Mouse (Mus musculus) neural tube, embryonic 15.5 days (tissue): ENCODE data around the gene Rad51b. TPM values are rescaled to one million over a fixed set of nuclear protein-coding genes. Genes with fewer than 3 reads are reported as not detected.

ENCODE experiments used
- ATAC-seq: fragments of 200-750 bp; cut with Nextera tagmentation; 2 replicates; pipeline ENCODE4 v1.8.0; 2017; ENCODE audit warnings: mild to moderate bottlenecking, moderate TSS enrichment, moderate library complexity; ENCODE audit not compliant: low FRiP score
- H3K27ac ChIP-seq: fragments of 300-500 bp; sonication (generic); replicated peaks from 2 replicates; pipeline ENCODE4 v1.5.1; 2015; ENCODE audit warnings: mild to moderate bottlenecking, inconsistent platforms
- H3K27me3 ChIP-seq: fragments of 300-500 bp; sonication (generic); replicated peaks from 2 replicates; pipeline ENCODE4 v1.6.1; 2015; ENCODE audit warnings: inconsistent platforms
- H3K36me3 ChIP-seq: fragments of 300-500 bp; sonication (generic); 2 replicates; pipeline ENCODE4 v1.6.1; 2015; ENCODE audit warnings: inconsistent platforms
- H3K4me1 ChIP-seq: fragments of 300-500 bp; sonication (generic); 2 replicates; pipeline ENCODE4 v1.6.1; 2015; ENCODE audit warnings: inconsistent platforms
- H3K4me2 ChIP-seq: fragments of 300-500 bp; sonication (generic); 2 replicates; pipeline ENCODE4 v1.6.1; 2015; ENCODE audit warnings: inconsistent platforms, mild to moderate bottlenecking, moderate library complexity
- H3K4me3 ChIP-seq: fragments of 300-500 bp; sonication (generic); replicated peaks from 2 replicates; pipeline ENCODE4 v1.5.1; 2015; ENCODE audit warnings: mild to moderate bottlenecking, inconsistent platforms
- H3K9ac ChIP-seq: fragments of 300-500 bp; sonication (generic); replicated peaks from 2 replicates; pipeline ENCODE4 v1.6.1; 2015; ENCODE audit warnings: mild to moderate bottlenecking, inconsistent platforms
- H3K9me3 ChIP-seq: fragments of 300-500 bp; sonication (generic); replicated peaks from 2 replicates; pipeline ENCODE4 v1.6.1; 2016; ENCODE audit warnings: inconsistent platforms
- WGBS: fragments of 180-500 bp; shearing (Covaris S2); methylation state at CpG from one replicate; pipeline ENCODE4 v1.1.7; 2015; ENCODE audit warnings: mixed read lengths; 5-methylcytosine and 5-hydroxymethylcytosine counted together
- polyA plus RNA-seq: library from polyadenylated mRNA; unstranded; fragments of >200 nt; fragmentation: Nextera tagmentation; extraction: Ambion mirVana; gene quantifications from 2 replicates; pipeline ENCODE4 v1.2.1, GENCODE M21; 2015

Gene Rad51b
- polyA plus RNA-seq, 1 experiment from 2014 or later, result 1.4 TPM

DNA sequence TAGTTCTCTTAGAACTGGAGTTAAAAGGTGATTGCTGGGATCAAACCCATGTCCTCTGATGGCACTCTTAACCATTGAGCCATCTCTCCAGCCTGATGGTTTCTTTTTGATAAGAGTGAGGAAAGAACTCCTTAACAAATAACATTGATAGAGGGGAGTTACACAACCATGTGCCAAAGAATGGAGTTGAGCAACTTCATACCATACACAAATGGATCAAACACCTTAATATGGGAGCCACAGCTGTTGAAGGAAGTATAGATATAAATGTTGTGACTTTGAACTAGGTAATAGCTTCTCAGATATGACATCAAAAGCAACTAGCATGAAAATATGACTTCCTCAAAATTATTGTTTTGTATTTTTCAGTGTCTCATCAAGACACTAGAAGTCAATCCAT, 173.0 kb downstream of the Rad51b start:
- Histone ChIP-seq H3K27ac (no peak overlapping the region), H3K4me1 (no peaks in the 10 kb centered on the region), H3K4me2 (no peak overlapping the region), H3K9ac (no peak overlapping the region), H3K4me3 (no peak overlapping the region), H3K9me3 (no peaks in the 10 kb centered on the region), H3K36me3 (no peaks in the 10 kb centered on the region), H3K27me3 (no peaks in the 10 kb centered on the region)
- no peak for ATAC-seq

- WGBS, result 90% methylated on average over 2 of the region's 2 CpGs
- Histone ChIP-seq H3K4me3 (no peak overlapping the region), H3K36me3 (no peaks in the 10 kb centered on the region), H3K4me2 (no peak overlapping the region), H3K27me3 (no peaks in the 10 kb centered on the region), H3K27ac (no peak overlapping the region), H3K9ac (no peak overlapping the region), H3K4me1 (no peaks in the 10 kb centered on the region), H3K9me3 (no peaks in the 10 kb centered on the region)
- no peak for ATAC-seq
Measured at GRCm38 (mm10) chr12:79471868-79472267, 174.8 kb downstream of the Rad51b start.

- WGBS, result 79% methylated on average over 6 of the region's 6 CpGs
- Histone ChIP-seq H3K27me3 (no peaks in the 10 kb centered on the region), H3K36me3 (no peaks in the 10 kb centered on the region), H3K4me2 (no peak overlapping the region), H3K4me3 (no peak overlapping the region), H3K27ac (no peak overlapping the region), H3K9me3 (no peaks in the 10 kb centered on the region), H3K4me1 (0 out of 2 replicates have a peak, but pooled peaks cover 3% of the 10 kb centered on the region), H3K9ac (no peak overlapping the region)
- ATAC-seq, result no peak
Measured at GRCm38 (mm10) chr12:79476413-79477046, 179.4 kb downstream of the Rad51b start.

DNA sequence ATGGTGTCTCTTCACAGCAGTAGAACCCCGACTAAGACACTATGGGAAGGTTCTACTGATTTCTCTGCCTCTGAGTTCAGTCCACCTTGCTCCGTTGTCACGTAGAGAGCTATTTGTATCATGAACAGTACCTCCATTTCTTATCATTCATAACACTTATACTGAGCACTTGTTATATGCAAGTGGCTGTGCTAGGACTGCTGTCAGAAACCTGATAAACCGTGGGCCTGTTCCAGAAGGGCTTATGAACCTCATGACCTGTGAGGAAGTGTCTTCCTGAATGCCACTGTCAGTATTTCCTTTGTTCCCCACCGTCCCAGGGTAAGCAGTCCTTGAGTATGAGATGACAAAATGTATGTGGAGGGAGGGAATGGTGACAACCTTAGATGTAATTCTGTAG, 181.7 kb downstream of the Rad51b start:
- no peak for ATAC-seq
- 94% methylated on average over 5 of the region's 5 CpGs for WGBS
- Histone ChIP-seq H3K9ac (no peak overlapping the region), H3K4me2 (no peak overlapping the region), H3K27me3 (no peaks in the 10 kb centered on the region), H3K27ac (no peak overlapping the region), H3K36me3 (no peaks in the 10 kb centered on the region), H3K9me3 (no peaks in the 10 kb centered on the region), H3K4me1 (0 out of 2 replicates have a peak, but pooled peaks cover 3% of the 10 kb centered on the region), H3K4me3 (no peak overlapping the region)

GRCm38 (mm10) chr12:79485501-79485900, 188.4 kb downstream of the Rad51b start:
- 87% methylated on average over 4 of the region's 4 CpGs for WGBS
- no peak for ATAC-seq
- no peaks in the 10 kb centered on the region for H3K9me3 ChIP-seq
- H3K9ac ChIP-seq, result no peak overlapping the region
- no peaks in the 10 kb centered on the region for H3K27me3 ChIP-seq
- no peak overlapping the region for H3K27ac ChIP-seq
- H3K36me3 ChIP-seq, result no peaks in the 10 kb centered on the region
- H3K4me1 ChIP-seq, result peaks cover 6% of the 10 kb centered on the region; the same call in 1 of the 2 replicates
- H3K4me3 ChIP-seq, result no peak overlapping the region
- no peak overlapping the region for H3K4me2 ChIP-seq

GRCm38 (mm10) chr12:79488590-79489242, 191.6 kb downstream of the Rad51b start:
- Histone ChIP-seq H3K36me3 (no peaks in the 10 kb centered on the region), H3K27me3 (no peaks in the 10 kb centered on the region), H3K27ac (peak overlapping the region; percentile 46), H3K4me2 (no peak overlapping the region), H3K9ac (no peak overlapping the region), H3K4me1 (peaks cover 3% of the 10 kb centered on the region; the same call in 1 of the 2 replicates), H3K4me3 (no peak overlapping the region), H3K9me3 (no peaks in the 10 kb centered on the region)
- 76% methylated on average over 17 of the region's 17 CpGs for WGBS
- ATAC-seq, result no peak

DNA sequence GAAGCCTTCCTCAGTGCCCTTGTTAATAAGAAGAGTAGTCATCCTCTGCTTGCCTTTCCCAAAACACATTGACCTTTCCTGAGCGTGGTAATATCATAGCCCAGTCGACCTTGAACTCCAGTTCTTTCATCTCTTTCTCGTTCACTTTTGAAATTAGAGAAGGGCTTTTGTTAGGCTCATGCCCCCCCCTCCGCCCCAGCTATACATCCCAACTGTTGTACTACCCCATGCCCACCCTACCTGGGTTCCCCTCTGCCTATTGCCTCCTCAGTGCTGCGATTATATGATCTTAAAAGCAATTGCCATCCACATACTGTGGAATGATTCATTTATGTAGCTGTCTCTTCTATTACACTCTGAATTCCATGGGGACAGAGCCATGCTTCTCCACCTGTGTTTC, 193.5 kb downstream of the Rad51b start:
- Histone ChIP-seq H3K4me1 (peaks cover 3% of the 10 kb centered on the region; the same call in 1 of the 2 replicates), H3K27ac (no peak overlapping the region), H3K9ac (no peak overlapping the region), H3K4me3 (no peak overlapping the region), H3K4me2 (no peak overlapping the region), H3K36me3 (no peaks in the 10 kb centered on the region), H3K27me3 (no peaks in the 10 kb centered on the region), H3K9me3 (no peaks in the 10 kb centered on the region)
- no peak for ATAC-seq
- WGBS, result 79% methylated on average over 5 of the region's 5 CpGs

DNA sequence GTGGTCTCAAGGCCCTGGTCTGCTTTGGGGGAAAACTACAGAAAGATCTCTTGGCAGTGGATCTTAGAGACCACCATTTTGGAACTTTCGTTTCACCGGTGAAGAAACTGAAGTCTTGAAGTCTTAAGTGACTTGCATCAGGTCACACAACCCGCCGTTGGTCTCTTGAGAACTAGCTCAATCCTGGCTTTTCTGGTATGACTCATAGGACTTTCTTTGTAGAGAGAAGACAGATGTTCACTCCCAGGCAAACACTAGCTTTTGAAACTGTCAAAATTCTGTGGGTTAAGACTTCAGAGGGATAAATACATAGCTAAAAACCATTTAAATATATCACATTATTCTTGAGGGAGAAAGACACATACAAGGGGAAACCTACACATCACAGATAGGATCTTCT, 195.1 kb downstream of the Rad51b start:
- 97% methylated on average over 4 of the region's 4 CpGs for WGBS
- no peak for ATAC-seq

GRCm38 (mm10) chr12:79492613-79493012, 195.5 kb downstream of the Rad51b start:
- ATAC-seq, result no peak
- H3K9me3 ChIP-seq, result no peaks in the 10 kb centered on the region
- H3K4me2 ChIP-seq, result no peak overlapping the region
- H3K9ac ChIP-seq, result no peak overlapping the region
- no peaks in the 10 kb centered on the region for H3K36me3 ChIP-seq
- no peak overlapping the region for H3K4me3 ChIP-seq
- H3K27me3 ChIP-seq, result no peaks in the 10 kb centered on the region
- WGBS, result 92% methylated on average over 4 of the region's 4 CpGs
- no peak overlapping the region for H3K27ac ChIP-seq
- H3K4me1 ChIP-seq, result peaks cover 3% of the 10 kb centered on the region; the same call in 1 of the 2 replicates

More for the DNA sequence above, 195.1 kb downstream of the Rad51b start:
- Histone ChIP-seq H3K4me2 (no peak overlapping the region), H3K4me1 (peaks cover 3% of the 10 kb centered on the region; the same call in 1 of the 2 replicates), H3K27me3 (no peaks in the 10 kb centered on the region), H3K27ac (no peak overlapping the region), H3K36me3 (no peaks in the 10 kb centered on the region), H3K9ac (no peak overlapping the region), H3K4me3 (no peak overlapping the region), H3K9me3 (no peaks in the 10 kb centered on the region)

DNA sequence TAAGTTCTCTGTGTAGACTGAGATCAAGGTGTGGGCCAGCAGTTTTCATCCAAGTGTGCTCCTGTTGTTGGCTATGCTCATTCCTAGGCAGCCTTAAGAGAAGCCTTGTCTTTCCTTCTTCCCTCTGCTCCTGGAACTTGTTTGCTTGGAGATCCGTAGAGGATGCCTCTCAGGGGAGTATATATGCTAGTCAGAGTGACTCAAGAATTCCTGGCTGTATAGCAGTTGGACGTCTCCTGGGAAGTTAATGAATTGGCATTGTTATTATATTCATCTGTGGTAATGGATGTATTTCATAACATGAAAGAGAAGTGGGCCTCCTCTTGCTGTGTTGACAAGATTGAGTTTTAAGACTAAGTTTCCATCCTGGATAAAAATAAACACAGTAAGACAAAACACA, 196.4 kb downstream of the Rad51b start:
- Histone ChIP-seq H3K27ac (no peak overlapping the region), H3K9me3 (no peaks in the 10 kb centered on the region), H3K27me3 (no peaks in the 10 kb centered on the region), H3K9ac (no peak overlapping the region), H3K36me3 (no peaks in the 10 kb centered on the region), H3K4me3 (no peak overlapping the region), H3K4me2 (no peak overlapping the region), H3K4me1 (peaks cover 3% of the 10 kb centered on the region; the same call in 1 of the 2 replicates)
- ATAC-seq, result no peak
- WGBS, result 67% methylated on average over 2 of the region's 2 CpGs

DNA sequence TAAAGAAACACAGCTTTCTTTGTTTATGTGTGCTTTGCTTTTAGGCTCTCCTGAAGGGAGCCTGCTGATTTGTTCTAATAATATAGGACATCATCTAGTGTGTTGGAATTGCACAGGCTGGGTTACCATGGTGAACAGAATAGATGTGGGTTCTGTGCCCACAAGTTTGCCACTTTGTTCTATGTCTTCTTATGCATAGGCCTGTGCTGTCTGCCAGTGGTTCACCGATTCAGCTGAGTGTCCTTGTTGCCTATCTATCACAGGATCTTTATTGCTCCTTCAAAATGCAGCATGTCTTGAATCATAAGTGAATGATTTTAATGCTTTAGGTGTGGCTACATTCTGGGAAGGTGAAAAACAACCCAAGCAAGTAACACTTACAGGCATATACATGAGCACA, 201.2 kb downstream of the Rad51b start:
- H3K9me3 ChIP-seq, result no peaks in the 10 kb centered on the region
- no peak overlapping the region for H3K4me2 ChIP-seq
- no peak for ATAC-seq
- H3K4me3 ChIP-seq, result no peak overlapping the region
- no peak overlapping the region for H3K9ac ChIP-seq
- no peaks in the 10 kb centered on the region for H3K36me3 ChIP-seq
- H3K27me3 ChIP-seq, result no peaks in the 10 kb centered on the region
- H3K27ac ChIP-seq, result no peak overlapping the region
- H3K4me1 ChIP-seq, result 0 out of 2 replicates have a peak, but pooled peaks cover 2% of the 10 kb centered on the region
- 61% methylated on average over 1 of the region's 1 CpGs for WGBS

- Histone ChIP-seq H3K4me3 (no peak overlapping the region), H3K27me3 (no peaks in the 10 kb centered on the region), H3K4me1 (peaks cover 6% of the 10 kb centered on the region; the same call in 1 of the 2 replicates), H3K9me3 (no peaks in the 10 kb centered on the region), H3K9ac (no peak overlapping the region), H3K27ac (no peak overlapping the region), H3K4me2 (no peak overlapping the region), H3K36me3 (no peaks in the 10 kb centered on the region)
- ATAC-seq, result no peak
- WGBS, result 98% methylated on average over 5 of the region's 5 CpGs
Measured at GRCm38 (mm10) chr12:79499809-79500208, 202.7 kb downstream of the Rad51b start.
